Mouse (Mus musculus) lung, embryonic 15.5 days (tissue): ENCODE measurements at regions not wholly inside any gene's neighbourhood (a gene's known extent, or its start where the extent isn't known, plus 50 kb on each side); places are given as distances from the start of the nearest gene placed in this dataset.

ENCODE experiments used
- ATAC-seq: fragments of 200-750 bp; cut with Nextera tagmentation; 2 replicates; pipeline ENCODE4 v1.8.0; 2017; ENCODE audit warnings: moderate number of reproducible peaks, borderline replicate concordance; ENCODE audit not compliant: low FRiP score, low TSS enrichment; ENCODE audit errors: extremely low read depth
- H3K27ac ChIP-seq: fragments of 300-500 bp; sonication (generic); 2 replicates; pipeline ENCODE4 v1.5.1; 2015; ENCODE audit warnings: moderate library complexity, mild to moderate bottlenecking, inconsistent platforms
- H3K27me3 ChIP-seq: fragments of 300-500 bp; sonication (generic); 2 replicates; pipeline ENCODE4 v1.6.1; 2015; ENCODE audit warnings: inconsistent platforms
- H3K36me3 ChIP-seq: fragments of 300-500 bp; sonication (generic); 2 replicates; pipeline ENCODE4 v1.6.1; 2015; ENCODE audit warnings: inconsistent platforms
- H3K4me1 ChIP-seq: fragments of 300-500 bp; sonication (generic); 2 replicates; pipeline ENCODE4 v1.6.1; 2015; ENCODE audit warnings: inconsistent platforms
- H3K4me2 ChIP-seq: fragments of 300-500 bp; sonication (generic); 2 replicates; pipeline ENCODE4 v1.6.1; 2015; ENCODE audit warnings: inconsistent platforms, mild to moderate bottlenecking, moderate library complexity
- H3K4me3 ChIP-seq: fragments of 300-500 bp; sonication (generic); 2 replicates; pipeline ENCODE4 v1.5.1; 2015; ENCODE audit warnings: mild to moderate bottlenecking, inconsistent platforms
- H3K9ac ChIP-seq: fragments of 300-500 bp; sonication (generic); 2 replicates; pipeline ENCODE4 v1.6.1; 2015; ENCODE audit warnings: inconsistent platforms
- H3K9me3 ChIP-seq: fragments of 300-500 bp; sonication (generic); 2 replicates; pipeline ENCODE4 v1.6.1; 2016; ENCODE audit warnings: inconsistent platforms
- WGBS: fragments of 180-500 bp; shearing (Covaris S2); methylation state at CpG from one replicate; pipeline ENCODE4 v1.1.7; 2015; 5-methylcytosine and 5-hydroxymethylcytosine counted together

GRCm38 (mm10) chr5:41206462-41206861 lies 501.5 kb downstream of the Rab28 start:
- no peaks in the 10 kb centered on the region for H3K36me3 ChIP-seq
- 89% methylated on average over 3 of the region's 3 CpGs for WGBS

DNA sequence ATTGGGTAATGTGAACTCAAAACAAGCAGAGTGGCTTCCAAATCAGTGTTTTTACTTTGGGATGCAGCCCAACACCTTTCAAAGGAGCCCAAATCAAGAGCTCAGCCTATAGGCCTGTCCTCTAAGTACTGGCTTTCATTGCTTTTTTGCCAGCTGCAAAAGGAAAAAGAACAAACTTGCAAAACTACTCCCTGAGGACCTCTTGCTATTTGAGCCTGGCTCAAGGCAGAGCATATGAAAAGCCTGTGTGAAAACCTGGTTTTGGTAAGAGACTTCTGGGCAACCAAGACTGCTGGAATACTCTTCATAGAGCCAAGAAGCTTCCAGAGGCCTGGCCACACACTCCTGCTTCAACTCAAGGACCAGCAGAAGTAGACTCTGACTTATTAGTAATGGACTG lies 503.5 kb downstream of the Rab28 start:
- Histone ChIP-seq H3K9me3 (no peaks in the 10 kb centered on the region), H3K9ac (no peak overlapping the region), H3K4me3 (no peak overlapping the region), H3K4me2 (no peak overlapping the region), H3K36me3 (no peaks in the 10 kb centered on the region), H3K4me1 (no peaks in the 10 kb centered on the region), H3K27ac (no peak overlapping the region), H3K27me3 (no peaks in the 10 kb centered on the region)
- no peak for ATAC-seq

More at GRCm38 (mm10) chr5:41206462-41206861, 501.5 kb downstream of the Rab28 start:
- no peak for ATAC-seq
- H3K4me1 ChIP-seq: no peaks in the 10 kb centered on the region
- no peaks in the 10 kb centered on the region for H3K9me3 ChIP-seq
- no peak overlapping the region for H3K4me2 ChIP-seq
- H3K4me3 ChIP-seq: no peak overlapping the region
- H3K9ac ChIP-seq: no peak overlapping the region
- no peak overlapping the region for H3K27ac ChIP-seq
- H3K27me3 ChIP-seq: no peaks in the 10 kb centered on the region

DNA sequence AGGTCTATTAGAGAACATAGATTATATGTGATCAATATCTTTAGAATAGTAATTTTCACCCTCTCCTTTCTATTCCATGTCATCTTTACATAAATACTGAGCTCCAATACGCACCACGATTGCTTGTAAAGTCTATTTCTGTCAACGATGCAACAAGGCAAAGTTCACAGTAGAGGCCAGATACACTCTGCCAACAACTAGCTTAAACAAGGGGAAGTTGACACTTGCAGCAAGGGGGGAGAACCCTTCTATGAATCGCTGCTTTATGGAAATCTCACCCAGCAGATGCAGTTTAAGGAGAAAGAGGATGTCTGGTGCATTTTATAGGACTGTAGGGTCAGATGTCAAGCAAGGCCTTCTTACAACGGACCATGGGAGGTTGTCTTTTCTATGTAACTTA lies 520.8 kb downstream of the Rab28 start:
- Histone ChIP-seq H3K27ac (no peak overlapping the region), H3K4me1 (no peaks in the 10 kb centered on the region), H3K9ac (no peak overlapping the region), H3K4me3 (no peak overlapping the region), H3K27me3 (no peaks in the 10 kb centered on the region), H3K36me3 (no peaks in the 10 kb centered on the region), H3K4me2 (no peak overlapping the region), H3K9me3 (no peaks in the 10 kb centered on the region)
- 42% methylated on average over 5 of the region's 5 CpGs for WGBS
- ATAC-seq: no peak

GRCm38 (mm10) chr5:41177220-41177619 lies 530.7 kb downstream of the Rab28 start:
- Histone ChIP-seq H3K4me2 (no peak overlapping the region), H3K27me3 (no peaks in the 10 kb centered on the region), H3K4me3 (no peak overlapping the region), H3K4me1 (no peaks in the 10 kb centered on the region), H3K9ac (no peak overlapping the region), H3K36me3 (no peaks in the 10 kb centered on the region), H3K9me3 (no peaks in the 10 kb centered on the region), H3K27ac (no peak overlapping the region)
- ATAC-seq: no peak
- WGBS: 74% methylated on average over 3 of the region's 3 CpGs

DNA sequence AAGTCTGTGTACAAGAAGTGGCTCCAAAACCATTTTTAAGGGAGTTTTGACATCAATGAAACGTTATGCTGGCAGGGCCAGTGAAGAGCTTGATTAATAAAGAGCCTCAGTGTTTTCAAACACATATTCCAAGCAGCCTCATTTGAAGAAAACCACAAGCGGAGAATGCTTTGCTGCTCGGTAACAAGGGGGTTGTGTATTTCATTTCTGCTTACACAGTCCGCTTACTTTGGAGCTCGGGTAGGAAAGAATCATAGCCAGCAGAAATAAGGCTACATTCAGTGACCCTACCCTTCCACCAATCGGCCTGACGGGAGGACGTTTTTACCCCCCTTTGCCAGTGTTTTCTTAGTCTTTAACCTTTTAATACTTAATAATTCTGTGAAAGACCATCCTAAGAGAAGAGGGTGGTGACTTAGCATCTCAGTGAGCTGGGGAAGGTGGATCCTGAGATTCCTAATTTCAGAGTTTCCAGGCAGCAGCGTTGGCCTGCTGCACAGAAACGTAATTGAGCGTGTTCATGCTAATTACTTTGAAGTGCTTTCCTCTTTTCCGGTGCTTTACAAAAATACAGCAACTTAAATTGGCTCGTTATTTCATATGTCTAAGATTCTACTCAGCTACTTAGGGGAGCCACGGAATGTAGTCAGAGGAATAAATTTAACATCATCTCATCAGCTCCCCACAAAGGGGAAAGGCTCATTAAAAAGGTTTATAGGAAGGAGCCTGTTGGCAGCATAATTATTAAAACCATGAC lies 541.9 kb downstream of the Rab28 start:
- no peaks in the 10 kb centered on the region for H3K36me3 ChIP-seq
- no peak overlapping the region for H3K4me3 ChIP-seq
- no peaks in the 10 kb centered on the region for H3K9me3 ChIP-seq
- H3K27me3 ChIP-seq: no peaks in the 10 kb centered on the region
- ATAC-seq: no peak
- 69% methylated on average over 14 of the region's 14 CpGs for WGBS
- H3K9ac ChIP-seq: no peak overlapping the region
- no peak overlapping the region for H3K27ac ChIP-seq
- H3K4me2 ChIP-seq: no peak overlapping the region
- H3K4me1 ChIP-seq: no peaks in the 10 kb centered on the region

GRCm38 (mm10) chr5:41125050-41125449 lies 582.9 kb downstream of the Rab28 start:
- no peaks in the 10 kb centered on the region for H3K27me3 ChIP-seq
- H3K4me1 ChIP-seq: no peaks in the 10 kb centered on the region
- no peaks in the 10 kb centered on the region for H3K9me3 ChIP-seq
- WGBS: 18% methylated on average over 5 of the region's 5 CpGs
- no peak for ATAC-seq
- no peak overlapping the region for H3K27ac ChIP-seq
- H3K4me3 ChIP-seq: no peak overlapping the region
- H3K36me3 ChIP-seq: no peaks in the 10 kb centered on the region
- H3K4me2 ChIP-seq: no peak overlapping the region
- H3K9ac ChIP-seq: no peak overlapping the region

DNA sequence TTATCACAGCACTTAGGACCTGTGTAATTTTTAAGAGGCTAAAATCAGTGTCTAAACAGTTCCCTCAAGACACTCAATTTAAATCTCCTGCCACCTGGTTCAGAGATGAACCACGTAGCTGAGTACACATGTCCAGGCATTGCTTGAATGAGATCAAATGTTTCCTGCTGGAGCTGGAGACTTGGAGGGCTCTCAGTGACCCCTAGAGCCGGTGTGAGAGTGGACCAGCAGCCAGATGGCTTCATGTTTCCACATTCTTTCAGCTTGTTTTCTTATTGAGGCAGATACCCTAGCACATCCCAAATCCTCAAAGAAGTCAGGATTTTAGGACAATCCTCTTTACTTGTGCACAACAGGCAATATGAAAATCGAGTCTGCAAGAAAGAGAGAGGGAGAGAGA lies 590.3 kb downstream of the Rab28 start:
- 8% methylated on average over 3 of the region's 3 CpGs for WGBS

DNA sequence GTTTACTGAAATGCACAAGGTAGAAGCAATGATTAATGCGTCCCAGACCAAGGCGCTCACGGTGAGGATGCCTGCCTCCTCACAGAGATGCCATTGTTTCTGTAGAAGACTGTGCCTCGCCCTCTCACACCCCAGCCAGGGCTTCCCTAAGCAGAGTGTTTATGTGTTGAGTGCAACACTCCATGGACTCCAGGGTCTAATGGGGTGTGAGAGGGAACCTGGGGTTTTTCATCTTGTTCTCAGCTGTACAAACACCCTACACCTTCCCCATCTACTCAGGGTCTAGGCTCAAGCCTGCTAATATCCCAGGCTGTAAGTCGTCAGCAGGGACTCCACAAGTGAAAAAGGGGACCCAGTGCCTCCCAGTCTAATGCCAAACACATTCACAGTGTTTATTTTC lies 620.2 kb downstream of the Rab28 start:
- H3K9ac ChIP-seq: no peak overlapping the region
- 27% methylated on average over 5 of the region's 5 CpGs for WGBS
- no peak overlapping the region for H3K27ac ChIP-seq
- H3K4me1 ChIP-seq: no peaks in the 10 kb centered on the region
- H3K36me3 ChIP-seq: no peaks in the 10 kb centered on the region
- ATAC-seq: no peak
- no peaks in the 10 kb centered on the region for H3K9me3 ChIP-seq
- no peak overlapping the region for H3K4me2 ChIP-seq
- H3K4me3 ChIP-seq: no peak overlapping the region
- no peaks in the 10 kb centered on the region for H3K27me3 ChIP-seq

More for the DNA sequence above, 590.3 kb downstream of the Rab28 start:
- Histone ChIP-seq H3K9ac (no peak overlapping the region), H3K27me3 (no peaks in the 10 kb centered on the region), H3K4me2 (no peak overlapping the region), H3K27ac (no peak overlapping the region), H3K4me3 (no peak overlapping the region), H3K9me3 (no peaks in the 10 kb centered on the region), H3K4me1 (no peaks in the 10 kb centered on the region), H3K36me3 (no peaks in the 10 kb centered on the region)
- no peak for ATAC-seq

DNA sequence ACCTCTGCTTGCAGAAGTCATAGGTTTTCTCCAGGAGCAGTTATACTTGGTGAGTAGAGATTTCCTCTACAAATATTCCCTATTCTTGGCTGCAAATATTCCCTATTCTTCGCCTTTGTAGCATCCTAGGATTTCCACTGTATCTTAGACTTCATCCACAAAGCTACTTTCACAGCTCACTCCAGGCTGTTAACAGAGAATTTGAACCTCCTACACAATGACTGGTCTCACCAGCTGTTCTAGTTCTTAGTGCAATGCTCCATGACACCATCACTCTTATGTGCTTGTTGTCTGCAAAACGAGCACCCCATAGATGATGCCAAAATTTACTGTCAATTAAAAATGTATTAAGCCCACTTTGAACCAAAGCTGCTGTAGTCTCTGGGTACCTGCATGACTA lies 631.5 kb downstream of the Rab28 start:
- Histone ChIP-seq H3K36me3 (no peaks in the 10 kb centered on the region), H3K27me3 (no peaks in the 10 kb centered on the region), H3K4me3 (no peak overlapping the region), H3K4me1 (no peaks in the 10 kb centered on the region), H3K27ac (no peak overlapping the region), H3K9me3 (no peaks in the 10 kb centered on the region), H3K4me2 (no peak overlapping the region), H3K9ac (no peak overlapping the region)
- 69% methylated on average over 2 of the region's 2 CpGs for WGBS
- no peak for ATAC-seq

GRCm38 (mm10) chr5:41061646-41062045 lies 646.3 kb downstream of the Rab28 start:
- Histone ChIP-seq H3K4me3 (no peak overlapping the region), H3K9ac (no peak overlapping the region), H3K4me1 (no peaks in the 10 kb centered on the region), H3K4me2 (no peak overlapping the region), H3K9me3 (no peaks in the 10 kb centered on the region), H3K36me3 (no peaks in the 10 kb centered on the region), H3K27ac (no peak overlapping the region), H3K27me3 (no peaks in the 10 kb centered on the region)
- ATAC-seq: no peak
- WGBS: 78% methylated on average over 9 of the region's 9 CpGs

- Histone ChIP-seq H3K27ac (no peak overlapping the region), H3K9ac (no peak overlapping the region), H3K4me2 (no peak overlapping the region), H3K9me3 (no peaks in the 10 kb centered on the region), H3K27me3 (no peaks in the 10 kb centered on the region), H3K36me3 (no peaks in the 10 kb centered on the region), H3K4me1 (no peaks in the 10 kb centered on the region), H3K4me3 (no peak overlapping the region)
- ATAC-seq: no peak
- 18% methylated on average over 3 of the region's 3 CpGs for WGBS
Observed at GRCm38 (mm10) chr5:41061222-41061621, 646.7 kb downstream of the Rab28 start.

- WGBS: 84% methylated on average over 3 of the region's 3 CpGs
- H3K36me3 ChIP-seq: no peaks in the 10 kb centered on the region
- no peak overlapping the region for H3K4me2 ChIP-seq
- no peaks in the 10 kb centered on the region for H3K9me3 ChIP-seq
- no peaks in the 10 kb centered on the region for H3K4me1 ChIP-seq
- no peaks in the 10 kb centered on the region for H3K27me3 ChIP-seq
- H3K27ac ChIP-seq: no peak overlapping the region
- no peak for ATAC-seq
- H3K4me3 ChIP-seq: no peak overlapping the region
- no peak overlapping the region for H3K9ac ChIP-seq
Observed at GRCm38 (mm10) chr5:41058015-41058414, 649.9 kb downstream of the Rab28 start.

- no peaks in the 10 kb centered on the region for H3K4me1 ChIP-seq
- H3K4me2 ChIP-seq: no peak overlapping the region
- WGBS: 24% methylated on average over 4 of the region's 4 CpGs
- no peak for ATAC-seq
- no peaks in the 10 kb centered on the region for H3K27me3 ChIP-seq
- no peak overlapping the region for H3K4me3 ChIP-seq
- no peaks in the 10 kb centered on the region for H3K36me3 ChIP-seq
- no peaks in the 10 kb centered on the region for H3K9me3 ChIP-seq
- no peak overlapping the region for H3K9ac ChIP-seq
- H3K27ac ChIP-seq: no peak overlapping the region
Observed at GRCm38 (mm10) chr5:41051948-41052347, 656.0 kb downstream of the Rab28 start.
